Mouse (Mus musculus) urinary bladder, postnatal 25 days (tissue): ENCODE results near the gene Elp1.
A peak's percentile ranks its signal among the peaks of the same experiment; 100 is the strongest.

Experiments used
- DNase-seq: peaks from one replicate; pipeline ENCODE4 v3.0.0; 2022; ENCODE audit warnings: low spot score

Gene Elp1

GRCm38 (mm10) chr4:56801907-56802668 lies at the start of gene Elp1, which contains the start of gene Fam206a:
Gene Elp1 (minus strand): TSS chr4:56802331.
Gene Fam206a (plus strand): TSS chr4:56802345.
- DNase-seq: peak; percentile 99

- no peak for DNase-seq
These were observed 48.6 kb upstream of the Elp1 start for GRCm38 (mm10) chr4:56850724-56851123.

- no peak for DNase-seq
These were observed 45.9 kb upstream of the Elp1 start for GRCm38 (mm10) chr4:56848044-56848443.

- DNase-seq: no peak
These were observed 45.3 kb upstream of the Elp1 start for GRCm38 (mm10) chr4:56847400-56847799.

GRCm38 (mm10) chr4:56845896-56846533 lies 43.9 kb upstream of the Elp1 start:
- DNase-seq: no peak

GRCm38 (mm10) chr4:56844911-56845310 lies 42.8 kb upstream of the Elp1 start:
- DNase-seq: no peak

- DNase-seq: no peak
These were observed 41.8 kb upstream of the Elp1 start for GRCm38 (mm10) chr4:56843963-56844362.

GRCm38 (mm10) chr4:56842501-56842900 lies 40.4 kb upstream of the Elp1 start:
- no peak for DNase-seq

- no peak for DNase-seq
These were observed 38.2 kb upstream of the Elp1 start for GRCm38 (mm10) chr4:56840297-56840696.

GRCm38 (mm10) chr4:56837661-56838060 lies 35.5 kb upstream of the Elp1 start:
- DNase-seq: no peak

GRCm38 (mm10) chr4:56831998-56832397 lies 29.9 kb upstream of the Elp1 start:
- no peak for DNase-seq

GRCm38 (mm10) chr4:56831013-56831609 lies 29.0 kb upstream of the Elp1 start:
- DNase-seq: no peak

GRCm38 (mm10) chr4:56829511-56829921 lies 27.4 kb upstream of the Elp1 start:
- DNase-seq: no peak

- no peak for DNase-seq
These were observed 26.8 kb upstream of the Elp1 start for GRCm38 (mm10) chr4:56828932-56829331.

- DNase-seq: no peak
These were observed 22.1 kb upstream of the Elp1 start for GRCm38 (mm10) chr4:56824231-56824630.

- no peak for DNase-seq
These were observed 18.0 kb upstream of the Elp1 start for GRCm38 (mm10) chr4:56820017-56820550.

GRCm38 (mm10) chr4:56815131-56815530 lies 13.0 kb upstream of the Elp1 start:
- DNase-seq: no peak

GRCm38 (mm10) chr4:56812096-56812495 lies 10.0 kb upstream of the Elp1 start:
- no peak for DNase-seq

GRCm38 (mm10) chr4:56811642-56812041 lies 9.5 kb upstream of the Elp1 start:
- no peak for DNase-seq

GRCm38 (mm10) chr4:56809050-56809449 lies 6.9 kb upstream of the Elp1 start:
- DNase-seq: no peak

- DNase-seq: no peak
These were observed 579 bp upstream of the Elp1 start for GRCm38 (mm10) chr4:56802669-56803150.

GRCm38 (mm10) chr4:56791373-56791772 lies 10.8 kb downstream of the Elp1 start:
- DNase-seq: no peak

GRCm38 (mm10) chr4:56771065-56771464 lies 31.1 kb downstream of the Elp1 start:
- DNase-seq: no peak
